Mouse (Mus musculus) mouse trophoblast stem cell (cell line): ENCODE results near the gene Oprd1.

Experiments
- in situ Hi-C, 2 experiments: fragments of 300-500 bp; cut with MseI, MboI; formaldehyde crosslinking; loops; 2 replicates in 1 of 2; 3 replicates in 1 of 2; pipeline ENCODE4 v1.15.1; 2025

The Oprd1 gene

GRCm38 (mm10) chr4:132144080-132144841 lies at the start of gene Oprd1:
Oprd1 (minus strand) TSS chr4:132144486.
- in situ Hi-C loops = no loop called here

- in situ Hi-C loops = no loop called here
These were observed 43.6 kb upstream of the Oprd1 start for GRCm38 (mm10) chr4:132187826-132188401.

GRCm38 (mm10) chr4:132183162-132183561 lies 38.9 kb upstream of the Oprd1 start:
- in situ Hi-C loops = no loop called here

GRCm38 (mm10) chr4:132181721-132182658 lies 37.7 kb upstream of the Oprd1 start:
- in situ Hi-C loops = no loop called here

GRCm38 (mm10) chr4:132180710-132181109 lies 36.4 kb upstream of the Oprd1 start:
- in situ Hi-C loops = no loop called here

- in situ Hi-C loops = loop anchor here (5.0 to 10.0 kb wide), 2 partner anchors 76 to 94 kb away; no protein-coding TSS in a partner anchor
These were observed 34.4 kb upstream of the Oprd1 start for GRCm38 (mm10) chr4:132178630-132179059.

- in situ Hi-C loops = loop anchor here (5.0 to 10.0 kb wide), 2 partner anchors 74 to 92 kb away; no protein-coding TSS in a partner anchor
These were observed 32.2 kb upstream of the Oprd1 start for GRCm38 (mm10) chr4:132176474-132176873.

GRCm38 (mm10) chr4:132170891-132171290 lies 26.6 kb upstream of the Oprd1 start:
- in situ Hi-C loops = loop anchor here in 1 of 2 experiments (10.0 kb wide), 1 partner anchor 86 kb away; no protein-coding TSS in a partner anchor

- in situ Hi-C loops = loop anchor here in 1 of 2 experiments (10.0 kb wide), 1 partner anchor 85 kb away; no protein-coding TSS in a partner anchor
These were observed 25.5 kb upstream of the Oprd1 start for GRCm38 (mm10) chr4:132169761-132170160.

GRCm38 (mm10) chr4:132169271-132169670 lies 25.0 kb upstream of the Oprd1 start:
- in situ Hi-C loops = no loop called here

GRCm38 (mm10) chr4:132167436-132167835 lies 23.1 kb upstream of the Oprd1 start:
- in situ Hi-C loops = no loop called here

- in situ Hi-C loops = no loop called here
These were observed 22.3 kb upstream of the Oprd1 start for GRCm38 (mm10) chr4:132166350-132167290.

- in situ Hi-C loops = no loop called here
These were observed 21.4 kb upstream of the Oprd1 start for GRCm38 (mm10) chr4:132165691-132166090.

- in situ Hi-C loops = no loop called here
These were observed 12.8 kb upstream of the Oprd1 start for GRCm38 (mm10) chr4:132156941-132157622.

- in situ Hi-C loops = no loop called here
These were observed 10.8 kb upstream of the Oprd1 start for GRCm38 (mm10) chr4:132154877-132155670.

- in situ Hi-C loops = no loop called here
These were observed 7.4 kb upstream of the Oprd1 start for GRCm38 (mm10) chr4:132151673-132152072.

- in situ Hi-C loops = no loop called here
These were observed 1.9 kb upstream of the Oprd1 start for GRCm38 (mm10) chr4:132146201-132146600.

GRCm38 (mm10) chr4:132145092-132145491 lies 806 bp upstream of the Oprd1 start:
- in situ Hi-C loops = no loop called here

GRCm38 (mm10) chr4:132138640-132139039 lies 5.6 kb downstream of the Oprd1 start:
- in situ Hi-C loops = no loop called here
